Mouse (Mus musculus) C2C12 (cell line): Measurements from ENCODE around the gene Myh11.

Experiments
- MYOD1 ChIP-seq: IDR thresholded peaks from one replicate; pipeline ENCODE4 v1.6.1; 2011; ENCODE audit warnings: low read depth; ENCODE audit not compliant: control insufficient read depth, insufficient read length
- USF1 ChIP-seq: IDR thresholded peaks from one replicate; pipeline ENCODE4 v1.6.1; 2011; ENCODE audit warnings: low read depth, mild to moderate bottlenecking, control low read depth, moderate library complexity

GRCm38 (mm10) chr16:14158936-14159745, 132.0 kb downstream of the Myh11 start:
- no peak for TF ChIP-seq USF1
- TF ChIP-seq MYOD1, result no peak
